In the genomic region with DNA sequence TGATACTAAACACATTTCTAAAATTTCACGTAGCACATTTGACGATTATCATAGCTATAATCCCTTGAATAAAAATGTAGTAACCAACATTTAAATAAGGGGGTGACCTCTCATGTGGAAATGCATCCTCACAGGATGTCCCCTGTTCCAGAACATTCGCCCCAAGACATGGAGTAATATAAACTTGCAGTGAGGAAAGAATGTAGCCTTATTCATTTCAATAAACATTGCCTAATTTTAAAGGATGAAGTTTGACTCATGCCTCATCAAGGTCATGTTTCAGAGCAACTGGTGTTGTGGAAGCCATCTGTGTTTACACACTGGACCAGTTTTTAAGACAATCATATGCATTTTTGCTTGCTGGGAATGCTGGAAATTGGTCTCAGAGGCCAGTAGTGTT, we compare ENCODE assay signal across 19 mouse cellular contexts.
DNase-seq lines count a peak whose midpoint lies in the region; ATAC-seq and TF ChIP-seq lines count a peak whose summit lies in the region.
"Had no signal": no experiment of that assay in that cellular context is flagged by ENCODE, and none has a peak within 500 bp of the region (broad histone marks: within the 10 kb centered on the region; RNA-seq: fewer than 3 reads in every experiment).

No protein-coding gene starts in this region.

- no peaks in the 10 kb centered on the region for H3K36me3 ChIP-seq in liver, postnatal 0 days (replicated peaks; ENCODE audit: insufficient read depth, low read length)
- no peaks in the 10 kb centered on the region for H3K36me3 ChIP-seq in liver, embryonic 12.5 days
- no peaks in the 10 kb centered on the region for H3K36me3 ChIP-seq in lung, postnatal 0 days (ENCODE audit: insufficient read depth, low read length)
- H3K36me3 ChIP-seq: embryonic facial prominence, embryonic 15.5 days; forebrain, embryonic 10.5 days; heart, embryonic 12.5 days; hindbrain, embryonic 10.5 days had no signal

- WGBS in liver, postnatal 0 days (ENCODE audit: insufficient replicate concordance): 80% methylated on average over 3 of the region's 3 CpGs
- WGBS in liver, embryonic 12.5 days (ENCODE audit: insufficient replicate concordance): 69% methylated on average over 3 of the region's 3 CpGs
- 66% methylated on average over 3 of the region's 3 CpGs for WGBS in lung, postnatal 0 days

- no peak overlapping the region for H3K4me2 ChIP-seq in liver, postnatal 0 days (ENCODE audit: low read depth, low read length)
- no peak overlapping the region for H3K4me2 ChIP-seq in liver, embryonic 12.5 days
- H3K4me2 ChIP-seq in lung, postnatal 0 days (replicated peaks; ENCODE audit: low read depth, low read length): no peak overlapping the region
- H3K4me2 ChIP-seq: embryonic facial prominence, embryonic 15.5 days; heart, embryonic 12.5 days; hindbrain, embryonic 14.5 days had no signal

- no peaks in the 10 kb centered on the region for H3K27me3 ChIP-seq in liver, postnatal 0 days (ENCODE audit: insufficient read depth, low read length)
- no peaks in the 10 kb centered on the region for H3K27me3 ChIP-seq in liver, embryonic 12.5 days (replicated peaks)
- H3K27me3 ChIP-seq in lung, postnatal 0 days (replicated peaks; ENCODE audit: insufficient read depth, low read length): no peaks in the 10 kb centered on the region
- no peaks in the 10 kb centered on the region for H3K27me3 ChIP-seq in Patski
- H3K27me3 ChIP-seq: embryonic facial prominence, embryonic 15.5 days; heart, embryonic 12.5 days had no signal

- H3K4me3 ChIP-seq in liver, postnatal 0 days (ENCODE audit: low read depth, low read length): no peak overlapping the region
- H3K4me3 ChIP-seq in liver, embryonic 12.5 days: no peak overlapping the region
- H3K4me3 ChIP-seq in lung, postnatal 0 days (ENCODE audit: low read depth, low read length): no peak overlapping the region
- H3K4me3 ChIP-seq: embryonic facial prominence, embryonic 15.5 days; erythroblast, embryonic 14.5 days; forebrain, embryonic 10.5 days; gastrocnemius, adult 2 months; heart, embryonic 12.5 days; hindbrain, embryonic 10.5 days had no signal

- no peaks in the 10 kb centered on the region for H3K4me1 ChIP-seq in liver, postnatal 0 days (ENCODE audit: insufficient read depth)
- H3K4me1 ChIP-seq in liver, embryonic 12.5 days: no peaks in the 10 kb centered on the region
- H3K4me1 ChIP-seq in lung, postnatal 0 days (ENCODE audit: insufficient read depth, low read depth, low read length): no peaks in the 10 kb centered on the region
- H3K4me1 ChIP-seq: embryonic facial prominence, embryonic 15.5 days; forebrain, embryonic 10.5 days; heart, embryonic 12.5 days; hindbrain, embryonic 10.5 days had no signal

- peak; percentile 18; the same call in 1 of the 2 replicates for TF ChIP-seq EP300 in liver, postnatal 0 days (IDR thresholded peaks at IDR 0.05; ENCODE audit: low read depth)
- peak; percentile 64 for TF ChIP-seq EP300 in lung, postnatal 0 days (IDR thresholded peaks at IDR 0.05)

- in situ Hi-C loops in Patski (cut with MboI; ENCODE audit: low pct_unique_long_range_greater_than_20kb): no loop called here

- no peak for TF ChIP-seq CTCF in liver, postnatal 0 days (IDR thresholded peaks at IDR 0.05; ENCODE audit: low read depth)
- TF ChIP-seq CTCF in lung, postnatal 0 days (IDR thresholded peaks at IDR 0.05): no peak
- no peak for TF ChIP-seq CTCF in Patski (IDR thresholded peaks at IDR 0.05)

- CTCF ChIA-PET in Patski (lab: Charles Lee): interaction anchor here (1.0 kb wide), 1 partner anchor 11 kb away, joined by 3 read pairs; no protein-coding TSS in a partner anchor

- 0 out of 2 replicates have a peak overlapping the region, but pooled peaks have one; percentile 4 for H3K27ac ChIP-seq in liver, postnatal 0 days (ENCODE audit: low read depth)
- no peak overlapping the region for H3K27ac ChIP-seq in liver, embryonic 12.5 days
- no peak overlapping the region for H3K27ac ChIP-seq in lung, postnatal 0 days (ENCODE audit: low read length)
- H3K27ac ChIP-seq: embryonic facial prominence, embryonic 15.5 days; forebrain, embryonic 10.5 days; gastrocnemius, adult 2 months; hindbrain, embryonic 10.5 days; hindbrain, embryonic 14.5 days had no signal

- DNase-seq in liver, postnatal 0 days: no peak
- DNase-seq in lung, postnatal 0 days (ENCODE audit: low spot score): peak; percentile 54
- DNase-seq in lung, postnatal 14 days: no peak
- DNase-seq in Patski (ENCODE audit: low read depth, low spot score): no peak
- no peak for DNase-seq in spleen, adult 18-20 months
- DNase-seq: adrenal gland, postnatal 10 days; cerebellum, adult 11 months; cerebellum, adult 8-10 months; embryo, embryonic 11 days; gastrocnemius, adult 2 months; gastrocnemius, postnatal 25 days had no signal

- POLR2A ChIA-PET in Patski (lab: Charles Lee): no interaction called here

- no peak for ATAC-seq in liver, postnatal 0 days
- ATAC-seq in liver, embryonic 12.5 days: no peak
- ATAC-seq in lung, postnatal 0 days: peak; percentile 67
- ATAC-seq in Patski: peak; percentile 31
- ATAC-seq: forebrain, embryonic 14.5 days had no signal

- H3K9me3 ChIP-seq in liver, postnatal 0 days (ENCODE audit: low read length): no peaks in the 10 kb centered on the region
- H3K9me3 ChIP-seq in liver, embryonic 12.5 days (replicated peaks): no peaks in the 10 kb centered on the region
- H3K9me3 ChIP-seq in lung, postnatal 0 days (ENCODE audit: low read length): no peaks in the 10 kb centered on the region
- H3K9me3 ChIP-seq: embryonic facial prominence, embryonic 15.5 days; forebrain, embryonic 10.5 days; heart, embryonic 12.5 days; hindbrain, embryonic 10.5 days had no signal

- no peak overlapping the region for H3K9ac ChIP-seq in liver, postnatal 0 days (replicated peaks)
- no peak overlapping the region for H3K9ac ChIP-seq in liver, embryonic 12.5 days
- no peak overlapping the region for H3K9ac ChIP-seq in lung, postnatal 0 days (replicated peaks; ENCODE audit: low read depth)
- H3K9ac ChIP-seq: embryonic facial prominence, embryonic 15.5 days; heart, embryonic 12.5 days; hindbrain, embryonic 14.5 days had no signal

Comparison
In these comparisons a context has a peak if more than half of its experiments do, and no peak if none do; other contexts are left out.
1. ATAC-seq: peak in lung, postnatal 0 days (single experiment) and Patski (single experiment); none in liver, postnatal 0 days (single experiment) and liver, embryonic 12.5 days (single experiment).